Mouse (Mus musculus) thymus, adult 2 months (tissue): Measurements from ENCODE around the gene Smr3a. TPM values are rescaled to one million over a fixed set of nuclear protein-coding genes. Genes with fewer than 3 reads are reported as not detected.

Experiments
- DNase-seq: peaks from one replicate; pipeline ENCODE4 v3.0.0; 2021
- H3K27ac ChIP-seq: fragments of 200-500 bp; 2 replicates; pipeline ENCODE4 v1.5.1; 2012; ENCODE audit warnings: low read length, control low read depth; ENCODE audit not compliant: control insufficient read depth, insufficient read depth
- H3K27me3 ChIP-seq: fragments of 200-500 bp; 2 replicates; pipeline ENCODE4 v1.6.1; 2012; ENCODE audit warnings: mild to moderate bottlenecking, low read length, moderate library complexity, mixed read lengths; ENCODE audit not compliant: control insufficient read depth, insufficient read depth
- H3K36me3 ChIP-seq: fragments of 200-500 bp; 2 replicates; pipeline ENCODE4 v1.6.1; 2012; ENCODE audit warnings: mild to moderate bottlenecking, low read length, moderate library complexity; ENCODE audit not compliant: control insufficient read depth, insufficient read depth
- H3K4me1 ChIP-seq: fragments of 200-500 bp; replicated peaks from 2 replicates; pipeline ENCODE4 v1.6.1; 2012; ENCODE audit warnings: low read length; ENCODE audit not compliant: control insufficient read depth, insufficient read depth
- H3K4me3 ChIP-seq: fragments of 200-500 bp; 2 replicates; pipeline ENCODE4 v1.5.1; 2012; ENCODE audit warnings: mild to moderate bottlenecking, low read length, control low read depth, moderate library complexity; ENCODE audit not compliant: control insufficient read depth, insufficient read depth
- CTCF ChIP-seq: fragments of 200-500 bp; IDR thresholded peaks from 2 replicates; pipeline ENCODE4 v1.5.1; 2012; ENCODE audit warnings: mild to moderate bottlenecking, control low read depth, low read length, moderate library complexity, borderline replicate concordance; ENCODE audit not compliant: control insufficient read depth, poor library complexity, insufficient read depth; ENCODE audit errors: extremely low read depth
- POLR2A ChIP-seq: fragments of 200-500 bp; IDR thresholded peaks from 2 replicates; pipeline ENCODE4 v1.6.1; 2012; ENCODE audit warnings: mild to moderate bottlenecking, low read length, control low read depth, moderate library complexity; ENCODE audit not compliant: control insufficient read depth, poor library complexity, insufficient read depth; ENCODE audit errors: extremely low read depth
- WGBS: fragments of 180-500 bp; shearing (Covaris S2); methylation state at CpG from one replicate; pipeline ENCODE4 v1.1.7; 2018; 5-methylcytosine and 5-hydroxymethylcytosine counted together
- polyA plus RNA-seq: library from polyadenylated mRNA; depleted of rRNA; stranded (reverse); fragments of >200 nt; gene quantifications from 2 replicates; pipeline ENCODE4 v1.2.3, GENCODE M21; 2012; rRNA removed

Smr3a gene
- polyA plus RNA-seq = not detected in 2 replicates

GRCm38 (mm10) chr5:88002249-88002648, at the start of gene Smr3a:
Gene Smr3a (plus strand): TSS chr5:88002549.
- Histone ChIP-seq H3K27me3 (no peaks in the 10 kb centered on the region), H3K4me1 (no peaks in the 10 kb centered on the region), H3K4me3 (no peak within 1 kb of the TSS), H3K27ac (no peak within 1 kb of the TSS), H3K36me3 (no peaks in the 10 kb centered on the region)
- TF ChIP-seq POLR2A (no peak), CTCF (no peak)
- no peak for DNase-seq
- 82% methylated on average over 3 of the region's 3 CpGs for WGBS

GRCm38 (mm10) chr5:87969201-87969600, 33.1 kb upstream of the Smr3a start, which contains the start of the genes 2310003L06Rik and Gm28434:
Gene 2310003L06Rik (plus strand): TSS chr5:87969459.
Gene Gm28434 (plus strand): TSS chr5:87969517.
- Histone ChIP-seq H3K27ac (no peak within 1 kb of the TSS), H3K4me1 (no peaks in the 10 kb centered on the region), H3K27me3 (no peaks in the 10 kb centered on the region), H3K4me3 (no peak within 1 kb of the TSS), H3K36me3 (no peaks in the 10 kb centered on the region)
- no peak for DNase-seq
- WGBS = 54% methylated on average over 2 of the region's 2 CpGs
- TF ChIP-seq POLR2A (no peak), CTCF (no peak)

- Histone ChIP-seq H3K4me1 (no peaks in the 10 kb centered on the region), H3K27ac (no peak within 1 kb of the TSS), H3K4me3 (no peak within 1 kb of the TSS), H3K36me3 (no peaks in the 10 kb centered on the region), H3K27me3 (no peaks in the 10 kb centered on the region)
- TF ChIP-seq POLR2A (no peak), CTCF (no peak)
- no peak for DNase-seq
- 90% methylated on average over 3 of the region's 3 CpGs for WGBS
Observed at GRCm38 (mm10) chr5:87979139-87979538, 23.2 kb upstream of the Smr3a start, which contains the start of gene Cabs1. Gene Cabs1 (plus strand): TSS chr5:87979439.

GRCm38 (mm10) chr5:87982468-87983214, 19.7 kb upstream of the Smr3a start:
- DNase-seq = no peak
- no peaks in the 10 kb centered on the region for H3K4me1 ChIP-seq
- no peak overlapping the region for H3K27ac ChIP-seq
- no peaks in the 10 kb centered on the region for H3K27me3 ChIP-seq
- no peak overlapping the region for H3K4me3 ChIP-seq
- no peaks in the 10 kb centered on the region for H3K36me3 ChIP-seq
- whole genome bisulfite sequencing = 54% methylated on average over 3 of the region's 3 CpGs
- TF ChIP-seq POLR2A = no peak
- TF ChIP-seq CTCF = no peak

GRCm38 (mm10) chr5:88005241-88005640, 2.9 kb downstream of the Smr3a start:
- no peaks in the 10 kb centered on the region for H3K36me3 ChIP-seq
- no peaks in the 10 kb centered on the region for H3K27me3 ChIP-seq
- H3K4me1 ChIP-seq = no peaks in the 10 kb centered on the region
- no peak for TF ChIP-seq CTCF
- TF ChIP-seq POLR2A = no peak
- H3K27ac ChIP-seq = no peak overlapping the region
- no peak overlapping the region for H3K4me3 ChIP-seq
- DNase-seq = no peak

Other genes starting within 250 kb of the Smr3a start
- gene Csn1s2a, start 228.0 kb upstream of the Smr3a start, polyA plus RNA-seq = 0.75 and 0.88 TPM in 2 replicates
- not detected in 2 replicates for gene Csn1s2b, start 194.5 kb upstream of the Smr3a start, polyA plus RNA-seq
- gene Prr27, start 176.9 kb upstream of the Smr3a start, polyA plus RNA-seq = not detected in 2 replicates
- gene Odam, start 117.5 kb upstream of the Smr3a start, polyA plus RNA-seq = 0.31 and 0.47 TPM in 2 replicates
- 0.13 and 0.70 TPM in 2 replicates for gene Csn3, start 77.0 kb upstream of the Smr3a start, polyA plus RNA-seq
- not detected in 2 replicates for gene 2310003L06Rik, start 33.1 kb upstream of the Smr3a start, polyA plus RNA-seq
- not detected in 2 replicates for gene Gm28434, start 33.0 kb upstream of the Smr3a start, polyA plus RNA-seq
- not detected in 2 replicates for gene Cabs1, start 23.1 kb upstream of the Smr3a start, polyA plus RNA-seq
- gene Smr2, start 84.0 kb downstream of the Smr3a start, polyA plus RNA-seq = not detected in 2 replicates
- not detected in 2 replicates for gene Gm11116, start 109.0 kb downstream of the Smr3a start, polyA plus RNA-seq
- not detected in 2 replicates for gene Gm11115, start 151.6 kb downstream of the Smr3a start, polyA plus RNA-seq